Mouse (Mus musculus) lung, postnatal 0 days (tissue): ENCODE measurements around the gene Spocd1.

Experiments
- CTCF ChIP-seq: IDR thresholded peaks from 2 replicates; pipeline ENCODE4 v1.5.1; 2016; ENCODE audit warnings: antibody characterized with exemption, mild to moderate bottlenecking
- EP300 ChIP-seq: IDR thresholded peaks from 2 replicates; pipeline ENCODE4 v1.6.1; 2016; ENCODE audit warnings: antibody characterized with exemption, mild to moderate bottlenecking, control low read depth

- TF ChIP-seq EP300 (no peak), CTCF (no peak)
Measured at GRCm38 (mm10) chr4:129890094-129890493, 39.0 kb upstream of the Spocd1 start.
